Mouse (Mus musculus): ENCODE data around the gene Pdik1l.
"Not testable (repeated sequence)": the region's sequence is repeated elsewhere in the genome, so short reads cannot be mapped to it uniquely, and the experiment has no call there.

The Pdik1l gene

GRCm38 (mm10) chr4:134298626-134299497, 11.2 kb upstream of the Pdik1l start:
- DNase-seq (ENCODE audit: low spot score in 2 of 2): peak; percentile 10 to 19

GRCm38 (mm10) chr4:134297369-134297768, 9.7 kb upstream of the Pdik1l start:
- no peak for DNase-seq (ENCODE audit: low spot score in 2 of 2)

- no peak for DNase-seq (ENCODE audit: low spot score in 2 of 2)
These were observed 8.8 kb upstream of the Pdik1l start for GRCm38 (mm10) chr4:134296523-134296922.

- DNase-seq (ENCODE audit: low spot score in 2 of 2): not testable (repeated sequence)
These were observed 8.4 kb upstream of the Pdik1l start for GRCm38 (mm10) chr4:134296096-134296495.

- no peak for DNase-seq (ENCODE audit: low spot score in 2 of 2)
These were observed 6.0 kb upstream of the Pdik1l start for GRCm38 (mm10) chr4:134293692-134294163.

GRCm38 (mm10) chr4:134293061-134293691, 5.5 kb upstream of the Pdik1l start:
- no peak for DNase-seq (ENCODE audit: low spot score in 2 of 2)

- peak; percentile 58 to 70 for DNase-seq (ENCODE audit: low spot score in 2 of 2)
These were observed 4.4 kb upstream of the Pdik1l start for GRCm38 (mm10) chr4:134292067-134292466.

- no peak for DNase-seq (ENCODE audit: low spot score in 2 of 2)
These were observed 932 bp upstream of the Pdik1l start for GRCm38 (mm10) chr4:134288397-134289256.

GRCm38 (mm10) chr4:134287168-134287564, 529 bp downstream of the Pdik1l start:
- peak; percentile 95 to 96 for DNase-seq (ENCODE audit: low spot score in 2 of 2)

GRCm38 (mm10) chr4:134286226-134287167, 1.2 kb downstream of the Pdik1l start:
- no peak for DNase-seq (ENCODE audit: low spot score in 2 of 2)

- DNase-seq (ENCODE audit: low spot score in 2 of 2): no peak
These were observed 2.8 kb downstream of the Pdik1l start for GRCm38 (mm10) chr4:134284942-134285341.

GRCm38 (mm10) chr4:134273417-134274345, 14.0 kb downstream of the Pdik1l start:
- DNase-seq (ENCODE audit: low spot score in 2 of 2): no peak

- DNase-seq (ENCODE audit: low spot score in 2 of 2): no peak
These were observed 14.8 kb downstream of the Pdik1l start for GRCm38 (mm10) chr4:134272731-134273416.

- DNase-seq (ENCODE audit: low spot score in 2 of 2): no peak
These were observed 15.7 kb downstream of the Pdik1l start for GRCm38 (mm10) chr4:134271979-134272378.

- not testable (repeated sequence) for DNase-seq (ENCODE audit: low spot score in 2 of 2)
These were observed 18.1 kb downstream of the Pdik1l start for GRCm38 (mm10) chr4:134269622-134270021.

GRCm38 (mm10) chr4:134268102-134268655, 19.5 kb downstream of the Pdik1l start:
- no peak for DNase-seq (ENCODE audit: low spot score in 2 of 2)

- DNase-seq (ENCODE audit: low spot score in 2 of 2): no peak
These were observed 21.7 kb downstream of the Pdik1l start for GRCm38 (mm10) chr4:134265860-134266585.

GRCm38 (mm10) chr4:134263191-134263590, 24.5 kb downstream of the Pdik1l start:
- DNase-seq (ENCODE audit: low spot score in 2 of 2): peak; percentile 39 to 49

Data from frontal cortex, postnatal 36 days (tissue).